Mouse (Mus musculus): Measurements from ENCODE around the gene Gm10134. TPM values are rescaled to one million over a fixed set of nuclear protein-coding genes. Genes with fewer than 3 reads are reported as not detected.
"Not testable (repeated sequence)": the region's sequence is repeated elsewhere in the genome, so short reads cannot be mapped to it uniquely, and the experiment has no call there.

The Gm10134 gene
- polyA plus RNA-seq, 1 experiment = 0.55 TPM

DNA sequence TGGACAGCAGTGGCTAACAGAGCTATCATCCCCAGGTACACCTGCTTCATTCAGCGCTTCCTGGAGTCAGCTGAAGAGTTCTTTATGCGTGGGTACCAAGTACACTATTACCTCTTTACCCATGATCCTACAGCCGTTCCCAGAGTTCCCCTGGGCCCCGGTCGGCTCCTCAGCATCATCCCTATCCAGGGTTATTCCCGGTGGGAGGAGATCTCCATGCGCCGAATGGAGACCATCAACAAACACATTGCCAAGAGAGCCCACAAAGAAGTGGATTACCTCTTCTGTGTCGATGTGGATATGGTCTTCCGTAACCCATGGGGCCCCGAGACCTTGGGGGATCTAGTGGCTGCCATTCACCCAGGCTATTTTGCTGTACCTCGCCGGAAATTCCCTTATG lies 1.2 kb upstream of the Gm10134 start:
- no peak for DNase-seq (ENCODE audit: low spot score)

DNA sequence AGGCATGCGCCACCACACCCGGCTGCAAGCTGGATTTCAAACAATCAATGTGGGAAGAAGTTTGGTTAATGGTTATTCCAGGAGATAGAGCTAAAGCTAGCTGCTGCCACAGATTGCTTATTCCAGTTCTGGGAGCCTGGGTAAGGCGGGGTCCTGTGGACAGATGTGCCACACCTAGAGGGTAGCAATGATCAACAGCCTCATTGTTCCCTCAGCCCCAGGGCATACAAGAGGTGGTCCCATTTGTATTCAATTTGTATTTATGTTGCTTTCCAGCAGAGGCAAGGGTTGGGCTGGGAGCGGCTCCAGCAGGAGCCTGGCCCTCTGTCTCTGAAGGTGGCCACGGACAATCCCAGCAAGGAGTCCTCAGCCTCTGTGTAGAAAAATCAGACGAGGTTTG lies 396 bp downstream of the Gm10134 start:
- no peak for DNase-seq (ENCODE audit: low spot score)

DNA sequence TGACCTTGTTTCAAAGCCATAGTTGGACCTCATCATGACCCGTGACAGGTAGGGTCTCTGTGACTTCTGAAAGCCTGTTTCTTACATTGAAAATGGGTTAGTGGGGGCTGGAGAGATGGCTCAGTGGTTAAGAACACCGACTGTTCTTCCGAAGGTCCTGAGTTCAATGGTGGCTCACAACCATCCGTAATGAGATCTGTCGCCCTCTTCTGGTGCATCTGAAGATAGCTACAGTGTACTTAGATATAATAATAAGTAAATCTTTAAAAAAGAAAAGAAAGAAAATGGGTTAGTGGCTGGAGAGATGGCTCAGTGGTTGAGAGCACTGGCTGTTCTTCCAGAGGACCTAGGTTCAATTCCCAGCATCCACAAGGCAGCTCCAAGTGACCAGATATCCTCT lies 5.7 kb downstream of the Gm10134 start:
- not testable (repeated sequence) for DNase-seq (ENCODE audit: low spot score)

DNA sequence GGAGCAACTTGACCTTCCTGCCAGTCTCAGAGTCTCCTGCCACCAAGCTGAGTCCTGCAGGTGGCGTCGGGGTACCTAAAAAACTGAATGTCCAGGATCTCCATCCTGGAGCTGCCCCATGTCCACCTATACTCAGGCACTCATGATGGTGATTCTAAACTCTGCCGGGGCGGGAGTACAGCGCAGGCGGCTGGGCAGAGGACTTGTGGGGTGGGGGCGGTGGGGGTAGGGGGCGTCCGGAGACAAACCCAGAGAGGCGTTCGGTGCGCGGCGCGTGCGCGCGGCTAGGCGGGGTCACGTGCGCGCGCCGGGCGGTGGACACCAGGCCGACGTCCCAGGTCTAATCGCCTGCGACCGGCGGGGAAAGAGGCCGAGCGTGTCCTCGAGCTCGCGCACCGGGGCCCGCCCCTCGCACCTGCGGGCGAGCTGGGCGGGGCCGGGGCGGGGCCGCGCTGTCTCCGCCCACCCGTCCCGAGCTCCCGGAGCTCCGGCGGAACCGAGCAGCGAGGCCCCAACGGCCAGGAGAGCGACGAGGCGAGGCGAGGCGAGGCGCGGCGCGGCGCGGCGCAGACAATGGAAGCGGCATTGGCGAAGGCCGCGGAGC lies 7.0 kb downstream of the Gm10134 start, which contains the start of gene Ralgds:
TSS of gene Ralgds (plus strand) at position 328 of the 604 bp plus-strand sequence.
- peak; percentile 48 for DNase-seq (ENCODE audit: low spot score)

DNA sequence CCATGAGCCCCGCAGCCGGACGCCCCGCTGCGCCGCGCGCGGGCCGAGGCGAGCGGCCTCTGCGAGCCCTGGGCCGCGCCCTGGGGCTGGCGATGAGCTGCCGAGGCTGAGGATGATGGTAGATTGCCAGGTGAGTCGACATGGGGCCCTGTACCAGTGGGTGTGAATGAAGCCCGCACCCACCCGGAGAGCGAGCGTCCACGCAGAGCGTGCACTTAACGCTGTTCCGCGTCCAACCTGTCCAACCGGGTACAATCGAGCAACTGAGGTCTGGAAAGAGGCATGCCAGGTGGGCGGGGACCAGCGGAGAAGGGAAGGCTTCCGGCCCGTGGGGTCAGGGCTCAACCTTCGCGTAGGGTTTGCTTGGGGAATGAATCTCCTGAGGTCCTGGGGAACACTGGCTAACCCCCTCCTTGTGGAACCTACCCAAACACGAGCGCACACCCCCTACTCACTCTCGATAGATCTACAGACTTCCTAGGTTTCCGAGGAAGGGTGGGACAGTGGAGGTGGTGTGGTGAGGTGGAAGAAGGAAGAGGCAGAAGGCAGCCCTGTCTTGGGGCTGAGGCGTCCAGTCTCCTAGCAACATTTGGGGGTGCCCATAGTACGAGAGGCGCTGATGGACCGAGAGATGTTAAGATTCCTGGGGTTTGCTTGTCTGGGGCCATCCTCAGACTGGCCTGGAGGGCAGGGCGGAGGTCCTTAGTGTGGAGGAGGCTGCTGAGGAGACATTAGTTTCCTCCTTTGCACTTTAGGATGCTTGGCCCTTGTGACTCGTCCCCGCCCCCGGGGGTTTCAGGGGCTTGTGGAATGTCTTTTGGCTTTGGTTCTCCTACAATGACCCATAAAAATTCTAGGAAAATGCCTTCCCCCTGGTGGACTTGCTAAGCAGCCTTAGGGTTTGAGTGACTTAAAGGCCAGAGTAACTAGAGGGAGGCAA lies 7.8 kb downstream of the Gm10134 start:
- peak; percentile 50 for DNase-seq (ENCODE audit: low spot score)

DNA sequence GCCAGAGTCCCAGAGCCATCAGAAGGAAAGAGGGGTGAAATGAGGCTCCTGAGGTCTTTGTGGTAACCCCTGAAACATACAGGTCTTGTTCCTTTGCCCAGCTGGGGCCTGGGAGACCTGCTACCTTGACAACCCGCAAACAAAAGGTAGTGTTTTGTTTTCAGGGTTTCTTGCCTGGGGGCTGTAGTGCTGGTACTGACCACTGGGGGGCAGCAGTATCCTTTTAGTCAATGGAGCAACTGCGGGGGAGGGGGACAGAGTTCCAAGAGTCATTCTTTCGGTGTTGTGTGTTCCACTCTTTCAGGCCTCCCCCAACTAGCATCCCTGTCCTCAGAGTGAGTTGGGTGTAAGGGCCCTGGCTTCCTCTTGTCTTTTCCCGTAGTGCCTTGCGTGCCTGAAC lies 8.6 kb downstream of the Gm10134 start:
- no peak for DNase-seq (ENCODE audit: low spot score)

DNA sequence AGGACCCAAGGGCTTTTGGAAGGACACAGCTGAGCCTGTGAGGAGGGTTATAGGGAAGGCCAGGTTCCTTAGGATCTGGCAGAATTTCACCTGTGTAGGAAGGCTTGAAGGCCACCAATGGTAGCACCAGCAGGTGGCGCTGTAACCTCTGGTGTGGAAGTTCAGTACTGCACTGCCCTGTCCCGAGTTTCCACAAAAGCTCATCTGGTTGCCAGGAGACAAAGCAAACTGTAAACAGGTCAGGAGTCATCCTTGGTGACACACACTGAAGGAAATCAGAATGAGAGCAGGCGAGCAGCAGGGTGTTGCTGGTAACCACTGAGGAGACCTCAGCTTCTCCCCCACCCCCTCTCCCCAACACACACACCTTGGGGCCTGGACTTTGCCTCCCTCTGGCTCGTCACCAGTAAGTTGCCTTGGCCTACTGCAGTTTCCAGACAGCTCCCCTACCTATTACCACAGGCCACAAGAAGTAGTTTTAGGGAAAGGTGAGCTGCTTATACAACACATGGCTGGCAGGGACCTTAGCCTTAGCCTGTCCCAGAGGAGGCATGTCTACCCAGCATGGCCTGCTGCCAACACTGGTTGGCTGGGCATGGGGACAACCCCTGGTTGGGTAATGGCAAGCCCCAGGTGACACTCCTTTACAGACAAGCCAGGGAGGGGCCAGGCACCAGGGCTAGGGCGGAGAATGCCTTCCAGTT lies 11.5 kb downstream of the Gm10134 start:
- peak; percentile 80 for DNase-seq (ENCODE audit: low spot score)

DNA sequence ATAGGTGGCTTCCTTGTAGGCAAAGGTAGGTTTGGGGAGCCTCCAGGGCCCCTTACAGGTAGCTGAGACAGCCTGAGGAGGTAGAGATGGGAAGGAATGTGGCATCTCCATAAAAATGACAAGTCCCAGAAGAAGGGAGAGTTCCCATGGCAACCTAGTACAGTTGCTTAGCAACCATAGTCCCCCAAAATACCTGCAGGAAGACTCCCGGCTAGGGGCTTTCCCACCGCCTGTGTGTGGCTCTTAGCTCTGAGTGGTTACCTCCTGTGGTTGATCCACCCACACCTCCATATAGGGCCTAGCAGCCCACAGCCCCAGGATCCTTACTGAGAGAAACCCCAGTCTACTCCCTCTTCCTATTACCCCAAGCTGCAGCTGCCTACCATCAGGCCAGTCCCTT lies 12.3 kb downstream of the Gm10134 start:
- no peak for DNase-seq (ENCODE audit: low spot score)

DNA sequence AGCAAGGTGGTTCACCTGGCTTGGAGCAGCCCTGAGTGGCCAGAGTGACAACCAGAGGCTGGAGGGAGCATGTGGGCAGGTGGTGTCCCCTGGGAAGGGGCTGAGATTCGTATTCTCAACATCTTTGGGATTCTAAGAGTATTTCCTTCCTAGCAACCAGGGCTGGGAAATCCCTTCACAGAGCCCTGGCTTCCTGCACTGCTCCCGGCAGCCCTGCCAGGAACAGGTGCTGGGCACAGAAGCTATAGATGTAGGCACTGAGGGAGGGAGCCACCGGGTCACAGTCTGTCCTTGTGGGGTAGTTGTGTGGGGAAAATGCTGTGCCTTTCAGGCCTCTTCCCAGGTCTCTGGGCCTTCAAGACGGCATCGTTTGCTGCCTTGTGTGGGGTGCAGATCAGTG lies 14.7 kb downstream of the Gm10134 start:
- no peak for DNase-seq (ENCODE audit: low spot score)

DNA sequence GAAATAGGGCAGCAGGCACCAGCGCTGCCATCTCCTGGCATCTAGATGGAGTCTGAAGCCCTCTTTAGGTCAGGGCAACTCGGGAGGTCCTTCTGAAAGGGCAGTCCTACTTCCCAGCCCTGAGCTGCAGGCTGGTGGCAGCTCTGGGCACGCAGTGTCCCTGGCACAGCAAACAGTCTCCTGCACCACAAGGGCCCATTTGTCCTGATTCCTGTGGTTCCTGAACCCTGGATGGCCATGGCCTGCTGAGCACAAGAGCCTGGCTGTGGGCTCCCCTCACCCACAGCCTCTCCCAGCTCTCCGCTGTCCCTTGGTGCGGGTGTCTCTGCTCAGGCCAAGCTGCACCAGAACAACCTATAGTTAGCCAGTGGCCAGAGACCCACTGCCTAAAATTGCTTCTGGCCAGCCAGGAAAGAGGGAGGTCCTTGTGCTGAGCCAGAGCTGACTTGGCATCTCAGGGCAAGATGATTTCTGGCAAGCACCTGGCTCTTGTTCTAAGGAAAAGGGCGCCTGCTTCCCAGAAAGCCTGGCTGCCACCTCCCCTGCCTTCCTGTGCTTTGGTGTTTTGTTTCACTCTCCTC lies 15.8 kb downstream of the Gm10134 start:
- DNase-seq (ENCODE audit: low spot score) = no peak

DNA sequence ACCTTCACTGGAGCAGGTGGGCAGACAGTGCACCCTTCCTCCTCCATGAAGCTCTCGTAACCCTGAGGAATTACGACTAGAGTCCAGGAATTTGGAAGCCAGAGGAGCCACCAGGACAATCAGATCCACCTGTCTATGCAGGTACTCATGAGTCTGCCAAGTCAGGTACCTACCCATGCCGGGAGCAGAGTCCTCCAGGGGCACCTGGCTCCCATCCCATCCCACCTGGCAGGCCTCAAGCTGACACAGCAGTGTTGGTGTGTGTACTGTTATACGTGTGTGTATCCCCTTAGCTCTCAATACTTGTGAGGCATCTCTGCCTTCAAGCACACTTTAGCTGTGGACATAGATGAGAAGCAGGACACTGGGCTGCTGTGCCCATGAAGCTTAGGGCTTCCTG lies 16.3 kb downstream of the Gm10134 start:
- no peak for DNase-seq (ENCODE audit: low spot score)

DNA sequence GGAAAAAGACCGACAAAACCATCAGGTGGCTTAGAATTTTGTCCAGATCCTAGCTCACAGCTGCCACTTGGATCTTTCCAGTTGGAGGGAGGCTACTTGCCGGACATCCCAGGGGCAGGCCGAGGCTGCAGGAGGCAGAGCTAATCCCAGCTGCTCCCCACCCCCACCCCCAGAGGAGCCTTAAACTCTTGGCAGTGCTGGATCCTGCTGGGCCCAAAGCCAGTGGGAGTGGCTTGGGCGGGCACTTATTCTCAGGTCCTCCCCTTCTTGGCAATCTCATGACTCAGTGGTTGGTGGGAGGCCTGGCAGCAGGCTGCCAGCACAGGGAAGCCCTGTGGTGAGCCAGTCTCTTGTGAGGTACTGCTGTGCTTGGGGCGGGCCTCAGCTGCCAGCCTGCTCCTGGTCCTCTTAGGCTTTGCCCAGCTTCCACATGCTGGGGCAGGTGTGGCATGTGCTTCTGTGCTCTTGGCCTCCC lies 17.8 kb downstream of the Gm10134 start:
- peak; percentile 76 for DNase-seq (ENCODE audit: low spot score)

DNA sequence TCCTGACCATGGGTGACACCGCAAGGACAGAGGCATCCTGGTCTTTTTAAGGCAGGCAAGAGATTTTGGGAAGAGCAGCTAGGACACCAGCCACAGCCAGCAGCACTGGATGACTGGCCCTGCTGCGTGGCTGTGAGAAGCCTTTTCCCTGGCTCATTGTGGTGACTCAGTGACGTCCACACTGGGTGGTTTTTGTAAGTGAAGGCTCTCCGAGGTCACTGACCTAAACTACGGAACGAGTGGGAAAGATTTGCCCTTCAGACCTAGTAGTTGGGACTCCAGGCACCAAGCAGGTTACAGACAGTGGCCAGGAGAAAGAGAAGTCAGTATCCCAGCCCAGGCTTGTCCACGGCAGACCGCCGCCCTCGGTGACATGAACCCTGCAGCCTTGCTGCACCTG lies 18.5 kb downstream of the Gm10134 start:
- no peak for DNase-seq (ENCODE audit: low spot score)

DNA sequence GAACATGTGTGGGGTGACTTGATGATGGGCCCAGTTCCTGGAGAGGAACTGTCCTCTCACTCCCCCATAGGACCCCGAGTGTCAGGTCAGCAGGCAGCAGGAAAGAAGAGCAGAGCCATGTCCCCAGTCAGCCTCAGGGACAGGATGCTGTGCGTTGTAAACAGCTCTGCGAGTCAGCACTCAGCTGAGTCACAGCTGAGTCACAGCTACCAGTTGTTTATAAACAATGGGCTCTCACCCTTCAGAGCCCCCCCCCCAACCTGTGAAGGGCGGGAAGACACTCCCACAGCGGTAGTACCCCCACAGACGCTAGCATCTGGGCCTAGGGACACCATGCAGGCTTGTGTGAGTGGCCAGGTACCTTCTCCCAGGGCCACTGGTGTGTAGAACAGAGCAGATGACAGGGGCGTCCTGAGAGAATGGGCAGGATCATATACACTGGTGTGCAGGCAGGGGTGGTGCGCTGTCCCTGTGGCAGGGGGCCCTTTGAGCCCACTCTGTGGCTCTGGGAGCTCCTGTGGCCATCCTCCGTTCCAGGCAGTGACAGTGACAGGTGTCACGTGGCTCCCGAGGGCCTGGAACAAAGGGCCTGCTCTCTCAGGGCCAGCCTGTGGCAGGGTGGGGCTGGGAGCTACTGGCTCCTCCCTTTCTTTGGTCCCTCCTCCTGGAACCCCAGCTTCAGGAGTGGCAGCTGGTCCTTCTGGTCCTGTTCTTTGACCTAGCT lies 19.5 kb downstream of the Gm10134 start:
- DNase-seq (ENCODE audit: low spot score) = no peak

DNA sequence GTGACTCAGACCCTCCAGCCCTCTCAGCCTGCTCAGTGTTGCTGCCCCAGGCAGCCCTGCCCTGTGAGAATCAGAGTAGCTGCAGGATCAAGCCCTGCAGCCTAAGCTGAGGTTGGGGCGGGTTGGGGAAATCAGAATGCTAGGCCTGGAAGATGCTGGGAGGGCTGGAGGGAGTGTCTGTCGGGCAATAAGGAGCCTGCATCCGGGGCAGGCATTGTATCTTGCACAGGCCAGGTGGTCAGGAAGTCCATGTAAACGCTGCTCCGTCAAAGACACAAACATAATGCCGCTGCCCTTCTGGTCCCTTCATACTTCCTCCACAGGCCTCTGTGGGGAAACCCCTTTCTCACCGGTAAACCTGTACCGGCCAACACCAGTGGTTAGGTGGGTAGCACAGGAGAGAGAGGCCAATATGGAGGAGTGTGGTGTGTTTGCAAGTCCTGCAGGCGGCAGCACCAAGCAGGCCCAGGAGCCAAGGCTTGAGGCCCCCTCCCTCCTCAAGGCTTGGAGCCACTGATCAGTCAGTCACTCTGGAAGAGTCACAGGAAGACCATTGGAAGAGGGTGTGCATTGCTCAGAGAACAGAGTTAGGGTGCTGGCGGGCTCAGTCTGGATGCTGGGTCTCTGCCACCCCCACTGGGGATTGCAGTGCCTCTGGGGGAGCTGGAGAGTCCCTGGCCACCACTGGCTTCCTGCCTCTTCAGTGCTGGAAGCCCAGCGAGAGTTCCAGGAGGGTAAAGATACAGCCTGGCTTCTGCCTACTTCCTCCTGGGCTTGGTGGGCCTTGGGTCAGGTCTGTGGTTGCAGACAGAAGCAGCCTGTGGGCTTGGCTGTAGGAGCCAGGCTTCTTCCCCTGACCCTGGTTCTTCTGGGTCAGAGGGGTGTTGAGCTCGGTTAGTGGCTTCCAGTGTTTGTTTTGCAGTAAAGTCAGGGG lies 20.3 kb downstream of the Gm10134 start:
- DNase-seq (ENCODE audit: low spot score) = peak; percentile 64

DNA sequence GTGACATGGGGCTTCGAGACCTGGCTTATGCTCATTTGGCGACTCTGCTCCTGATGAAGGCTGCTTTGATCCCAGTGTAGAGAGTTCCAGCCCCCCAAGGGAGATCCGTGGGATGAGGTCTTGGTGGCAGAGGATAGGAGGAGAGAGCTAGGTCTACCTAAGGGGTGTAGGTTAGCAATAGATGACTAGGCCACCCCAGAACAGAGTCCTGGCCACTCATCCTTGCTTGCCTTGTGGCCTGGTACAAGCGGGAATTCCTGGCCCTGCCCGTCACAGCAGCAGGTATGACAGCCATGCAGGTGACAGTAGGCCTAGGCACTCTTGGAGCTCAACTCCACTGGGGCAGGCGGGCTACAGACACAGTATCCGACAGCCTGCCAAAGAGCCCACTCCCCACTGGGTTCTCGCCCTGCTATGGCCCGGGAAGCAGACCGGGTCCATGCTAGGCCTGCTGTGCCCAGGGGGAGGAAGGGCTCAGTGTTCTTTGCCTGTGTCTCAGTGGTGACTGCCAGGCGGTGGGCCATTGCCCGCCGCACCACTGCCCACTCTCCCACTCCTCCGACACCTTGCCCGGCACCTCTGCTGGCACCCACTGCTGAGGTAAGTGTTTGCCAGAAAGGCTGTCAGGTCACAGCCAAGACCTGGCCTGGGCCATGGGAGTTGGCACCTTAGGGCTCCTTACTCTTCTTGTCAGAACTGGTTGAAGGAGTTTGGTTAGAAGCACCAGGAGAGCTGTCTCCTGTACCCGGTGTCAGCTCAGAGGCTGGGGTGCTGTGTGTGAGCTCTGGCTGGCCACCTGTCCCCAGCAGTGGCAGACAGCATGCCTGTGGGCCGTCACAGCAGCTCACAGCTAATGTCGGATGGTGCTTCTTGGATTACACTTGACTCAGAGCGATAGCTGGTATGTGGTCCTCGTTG lies 21.8 kb downstream of the Gm10134 start:
- no peak for DNase-seq (ENCODE audit: low spot score)

DNA sequence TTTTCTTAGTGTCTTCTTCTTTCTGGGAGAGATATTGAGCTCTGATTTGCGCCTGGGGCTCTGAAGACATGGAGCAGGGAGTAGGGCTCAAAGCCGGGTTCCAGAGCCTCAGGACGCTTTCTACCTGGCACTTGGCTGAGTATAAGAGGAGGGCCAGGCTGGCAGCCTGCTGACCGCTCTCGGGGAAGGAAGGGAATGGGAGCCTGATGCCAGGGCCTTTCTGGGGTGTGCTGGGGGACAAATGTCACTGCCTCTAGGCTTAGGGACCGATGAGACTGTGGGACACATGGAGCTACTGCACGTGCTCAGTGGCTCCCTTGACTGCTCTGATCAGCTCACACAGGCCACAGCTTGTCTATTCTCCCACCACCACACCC lies 22.4 kb downstream of the Gm10134 start:
- no peak for DNase-seq (ENCODE audit: low spot score)

DNA sequence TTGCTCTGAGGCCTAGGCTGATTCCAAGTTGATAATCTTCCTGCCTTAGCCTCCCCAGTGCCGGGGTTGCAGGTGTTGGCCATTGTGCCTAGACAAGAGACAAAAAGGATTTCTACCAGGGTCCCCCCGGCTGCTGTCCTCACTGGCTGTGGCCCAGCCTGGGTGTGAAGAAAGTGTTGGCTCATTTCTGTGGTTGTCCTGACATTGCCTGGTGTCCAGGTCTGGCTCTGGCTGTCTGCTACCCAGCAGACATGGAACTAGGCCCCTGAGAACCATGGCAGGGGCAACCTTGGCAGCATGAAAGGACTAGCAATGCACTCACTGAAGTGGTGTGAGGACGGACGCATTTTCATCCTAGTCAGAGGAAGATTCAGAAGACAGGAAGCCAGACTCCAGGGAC lies 24.0 kb downstream of the Gm10134 start:
- DNase-seq (ENCODE audit: low spot score) = no peak

DNA sequence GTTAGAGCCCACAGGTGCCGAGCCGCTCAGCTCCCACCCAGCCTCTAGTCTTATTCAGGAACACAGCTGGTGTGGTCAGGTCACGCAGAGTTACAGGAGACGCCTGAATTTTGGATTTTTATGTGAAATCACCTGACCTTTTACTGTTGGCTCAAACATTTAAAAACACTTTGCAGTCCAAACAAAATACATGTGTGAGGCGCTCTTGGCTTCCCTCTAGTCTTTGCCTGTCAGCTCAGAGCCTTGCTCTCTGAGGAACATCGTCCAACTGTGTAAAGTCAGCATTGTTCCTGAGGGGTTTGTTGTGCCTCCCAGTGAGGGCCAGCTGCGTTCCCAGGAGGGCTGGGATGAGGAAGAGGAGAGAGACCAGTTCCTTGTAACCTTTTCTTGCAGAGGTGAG lies 24.4 kb downstream of the Gm10134 start:
- no peak for DNase-seq (ENCODE audit: low spot score)

All from urinary bladder, adult 2 months (tissue).